Mouse (Mus musculus) MEL (cell line): ENCODE results near the gene Lyrm1.

ENCODE experiments used
- BHLHE40 ChIP-seq: IDR thresholded peaks from 2 replicates; pipeline ENCODE4 v1.6.1; 2012; ENCODE audit warnings: low read depth, mild to moderate bottlenecking, inconsistent platforms, low read length, improper control_type of control experiment, borderline replicate concordance
- CHD2 ChIP-seq: IDR thresholded peaks from 2 replicates; pipeline ENCODE4 v1.6.1; 2011; ENCODE audit warnings: low read length, improper control_type of control experiment
- CTCF ChIP-seq, 3 experiments: IDR thresholded peaks in 2 of 3; conservative IDR thresholded peaks in 1 of 3; 2 replicates each; pipeline ENCODE4 v1.5.1; 2011 to 2012; ENCODE audit warnings: low read length in 3 of 3, low read depth in 2 of 3, mild to moderate bottlenecking in 2 of 3, improper control_type of control experiment in 1 of 3, inconsistent platforms in 1 of 3, mixed read lengths in 1 of 3, moderate library complexity in 1 of 3; ENCODE audit not compliant: control insufficient read depth in 1 of 3, insufficient read depth in 1 of 3, poor library complexity in 1 of 3, severe bottlenecking in 1 of 3
- E2F4 ChIP-seq: IDR thresholded peaks from 2 replicates; pipeline ENCODE4 v1.6.1; 2011; ENCODE audit warnings: low read depth, low read length, improper control_type of control experiment, borderline replicate concordance
- MAFK ChIP-seq: IDR thresholded peaks from 2 replicates; pipeline ENCODE4 v1.6.1; 2011; ENCODE audit warnings: low read depth, mild to moderate bottlenecking, low read length, improper control_type of control experiment, borderline replicate concordance
- MAX ChIP-seq: IDR thresholded peaks from 2 replicates; pipeline ENCODE4 v1.6.1; 2011; ENCODE audit warnings: low read length, improper control_type of control experiment
- MXI1 ChIP-seq: IDR thresholded peaks from 2 replicates; pipeline ENCODE4 v1.6.1; 2011; ENCODE audit warnings: mild to moderate bottlenecking, low read depth, low read length, improper control_type of control experiment
- NRF1 ChIP-seq: IDR thresholded peaks from 2 replicates; pipeline ENCODE4 v1.6.1; 2014; ENCODE audit warnings: low read depth, mild to moderate bottlenecking, inconsistent platforms, low read length, improper control_type of control experiment, moderate library complexity; ENCODE audit not compliant: poor library complexity, insufficient read depth, severe bottlenecking
- POLR2A ChIP-seq, 2 experiments: IDR thresholded peaks; 2 replicates each; pipeline ENCODE4 v1.6.1; 2011 to 2012; ENCODE audit warnings: low read length in 2 of 2, mild to moderate bottlenecking in 2 of 2, control low read depth in 1 of 2, improper control_type of control experiment in 1 of 2, low read depth in 1 of 2, moderate library complexity in 1 of 2; ENCODE audit not compliant: control insufficient read depth in 1 of 2, insufficient read depth in 1 of 2, poor library complexity in 1 of 2
- TBP ChIP-seq: IDR thresholded peaks from 2 replicates; pipeline ENCODE4 v1.8.0; 2011; ENCODE audit warnings: low read depth, low read length, improper control_type of control experiment
- TCF12 ChIP-seq: IDR thresholded peaks from 2 replicates; pipeline ENCODE4 v1.6.1; 2014; ENCODE audit warnings: low read depth, mild to moderate bottlenecking, inconsistent platforms, low read length, improper control_type of control experiment, moderate library complexity
- ZKSCAN1 ChIP-seq: IDR thresholded peaks from 2 replicates; pipeline ENCODE4 v1.6.1; 2012; ENCODE audit warnings: low read depth, mild to moderate bottlenecking, inconsistent platforms, low read length, improper control_type of control experiment, moderate library complexity
- ZNF384 ChIP-seq: IDR thresholded peaks from 2 replicates; pipeline ENCODE4 v1.6.1; 2012; ENCODE audit warnings: low read depth, mild to moderate bottlenecking, inconsistent platforms, low read length, improper control_type of control experiment

GRCm38 (mm10) chr7:119980170-119980569 lies 84.5 kb downstream of the Lyrm1 start:
- no peak for TF ChIP-seq MXI1
- no peak for TF ChIP-seq TCF12
- TF ChIP-seq CTCF (IDR thresholded peaks at IDR 0.05 in 2 of 3, conservative IDR thresholded peaks at IDR 0.05 in 1 of 3; ENCODE audit: control insufficient read depth in 1 of 3, insufficient read depth in 1 of 3, low read depth in 2 of 3, low read length in 3 of 3, poor library complexity in 1 of 3, severe bottlenecking in 1 of 3) = no peak
- TF ChIP-seq CHD2 = no peak
- TF ChIP-seq MAX = no peak
- no peak for TF ChIP-seq E2F4
- no peak for TF ChIP-seq BHLHE40
- TF ChIP-seq ZKSCAN1 = no peak
- TF ChIP-seq MAFK = no peak
- TF ChIP-seq POLR2A (IDR thresholded peaks at IDR 0.05; ENCODE audit: control insufficient read depth in 1 of 2, insufficient read depth in 1 of 2, low read depth in 1 of 2, low read length in 2 of 2, poor library complexity in 1 of 2) = no peak
- no peak for TF ChIP-seq NRF1
- TF ChIP-seq TBP = no peak
- no peak for TF ChIP-seq ZNF384
